Mouse (Mus musculus) thymus, postnatal 4 days (tissue): ENCODE results near the gene Adamts4.
"Not testable (repeated sequence)": the region's sequence is repeated elsewhere in the genome, so short reads cannot be mapped to it uniquely, and the experiment has no call there.

Experiments
- DNase-seq: peaks from one replicate; pipeline ENCODE4 v3.0.0; 2021

The Adamts4 gene

GRCm38 (mm10) chr1:171280250-171280915 is 30.2 kb downstream of the Adamts4 start:
- no peak for DNase-seq

DNA sequence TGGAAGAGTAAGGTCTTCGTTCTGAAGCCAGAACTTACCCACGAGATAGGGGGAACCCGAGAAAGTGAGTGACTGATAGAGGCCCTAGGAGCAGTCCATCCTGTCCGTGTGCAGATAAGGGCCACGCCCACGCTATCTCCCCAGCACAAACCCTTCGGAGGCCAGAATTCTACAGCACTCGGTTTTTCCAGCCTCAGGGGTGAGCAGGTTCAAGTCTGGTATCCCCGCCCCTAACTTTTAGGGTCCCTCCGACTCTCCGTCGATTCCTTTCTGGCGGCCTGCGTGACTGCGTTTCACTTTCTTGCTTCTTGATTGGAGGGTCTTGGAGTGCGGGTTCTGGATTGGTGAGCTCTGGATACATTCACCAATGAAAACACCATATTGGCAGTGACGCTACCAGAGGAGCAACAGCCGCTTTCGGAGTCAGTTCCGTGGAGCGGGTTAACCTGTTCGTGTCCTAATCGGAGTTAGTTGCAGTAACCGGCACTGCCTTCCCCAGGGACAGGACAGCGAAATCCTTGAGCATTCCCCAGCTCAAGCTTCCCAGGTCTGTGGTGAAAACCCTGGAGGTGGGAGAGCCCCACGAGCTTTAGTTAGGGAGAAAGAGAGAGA is 30.8 kb downstream of the Adamts4 start, which contains the start of gene Ppox:
Gene Ppox (minus strand): TSS at position 271 of the 612 bp plus-strand sequence.
- peak; percentile 81 for DNase-seq

GRCm38 (mm10) chr1:171281528-171281923 is 31.3 kb downstream of the Adamts4 start:
- DNase-seq: peak; percentile 89

GRCm38 (mm10) chr1:171282086-171282805 is 32.0 kb downstream of the Adamts4 start:
- DNase-seq: no peak

- no peak for DNase-seq
Observed at GRCm38 (mm10) chr1:171283188-171284160, 33.3 kb downstream of the Adamts4 start.

- DNase-seq: no peak
Observed at GRCm38 (mm10) chr1:171284491-171284890, 34.3 kb downstream of the Adamts4 start.

GRCm38 (mm10) chr1:171285096-171285892 is 35.1 kb downstream of the Adamts4 start:
- DNase-seq: no peak

DNA sequence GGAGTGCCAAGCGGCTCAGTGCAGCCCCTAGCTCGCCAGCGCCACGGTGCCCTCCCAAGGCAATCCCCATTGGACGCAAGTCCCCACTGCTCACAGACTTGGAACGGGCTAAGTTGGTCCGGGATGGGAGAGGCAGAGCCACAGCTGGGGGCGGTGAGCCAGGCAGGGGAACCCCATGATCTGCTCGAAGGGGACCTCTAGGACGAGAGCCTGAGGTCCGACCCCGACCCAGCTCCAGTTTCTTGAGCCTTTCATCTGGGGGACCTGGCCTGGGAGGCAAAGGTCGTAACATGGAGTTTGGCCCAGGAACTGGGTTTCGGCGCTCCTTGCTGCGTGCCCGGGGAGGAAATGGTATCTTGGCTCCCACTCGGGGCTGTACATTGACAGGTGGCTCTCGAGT is 36.3 kb downstream of the Adamts4 start:
- no peak for DNase-seq

- DNase-seq: peak; percentile 95
Observed at GRCm38 (mm10) chr1:171287136-171288081, 37.2 kb downstream of the Adamts4 start, which contains the start of gene Usp21. Gene Usp21 (minus strand): TSS chr1:171287991.

DNA sequence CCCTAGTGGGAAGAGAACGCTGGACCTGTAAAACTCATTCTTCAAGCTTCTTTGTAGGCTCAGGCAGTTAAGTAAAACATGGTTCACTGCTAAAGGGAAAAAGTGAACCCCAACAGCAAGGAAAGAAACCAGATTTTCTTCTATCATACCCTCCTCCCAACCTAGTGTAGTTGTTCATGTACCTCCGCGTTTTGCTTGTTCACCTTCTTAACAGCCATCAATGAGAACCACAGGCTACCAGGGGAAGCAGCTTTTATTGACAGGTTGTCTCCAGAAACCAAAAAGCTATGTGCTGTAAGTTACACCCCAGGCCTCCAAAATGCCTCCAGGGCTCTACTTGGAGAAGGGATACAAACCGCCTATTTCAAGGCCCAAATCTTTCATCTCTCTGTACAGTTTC is 38.1 kb downstream of the Adamts4 start:
- no peak for DNase-seq

DNA sequence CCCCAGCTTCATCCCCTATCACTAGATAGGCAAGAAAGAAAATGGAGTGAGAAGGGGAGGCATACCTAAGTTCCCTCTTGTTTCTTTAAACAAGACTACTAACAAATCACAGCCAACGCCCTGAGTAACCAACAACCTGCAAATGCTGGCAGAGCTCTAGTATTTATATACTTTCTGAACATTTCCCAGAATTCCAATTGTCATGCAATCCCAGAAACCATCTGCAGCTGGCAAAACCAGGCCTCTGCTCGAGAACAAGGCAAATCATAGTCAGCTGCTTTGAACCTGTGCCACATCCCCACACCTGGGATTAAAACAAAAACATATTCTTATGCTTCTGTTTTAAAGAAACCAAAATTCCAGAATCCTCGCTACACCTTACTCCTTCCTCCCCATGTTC is 43.1 kb downstream of the Adamts4 start:
- DNase-seq: no peak

GRCm38 (mm10) chr1:171293906-171294297 is 43.7 kb downstream of the Adamts4 start:
- no peak for DNase-seq

GRCm38 (mm10) chr1:171294298-171295062 is 44.3 kb downstream of the Adamts4 start, which contains the start of gene Ufc1:
Gene Ufc1 (minus strand): TSS chr1:171295024.
- peak; percentile 84 for DNase-seq

GRCm38 (mm10) chr1:171295063-171295402 is 44.8 kb downstream of the Adamts4 start:
- DNase-seq: no peak

DNA sequence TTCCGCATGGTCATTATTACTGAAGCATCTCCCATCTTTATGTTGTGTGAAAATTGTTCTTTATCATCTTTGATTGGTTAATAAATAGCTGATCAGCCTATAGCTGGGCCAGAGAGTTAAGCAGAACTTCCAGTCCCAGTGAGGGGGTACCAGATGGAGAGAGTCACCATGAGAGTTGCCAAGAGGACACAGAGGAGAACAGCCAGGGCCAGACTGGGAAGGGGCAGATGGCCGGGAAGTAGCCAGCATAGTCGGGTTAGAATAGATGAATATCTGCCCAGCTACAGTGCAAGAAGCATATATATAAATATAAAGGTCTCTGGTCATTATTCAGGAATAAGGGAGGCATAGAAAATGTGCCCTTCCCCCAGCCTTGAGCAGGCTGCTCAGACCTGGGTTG is 48.0 kb downstream of the Adamts4 start:
- DNase-seq: no peak

GRCm38 (mm10) chr1:171306157-171306556 is 55.9 kb downstream of the Adamts4 start:
- DNase-seq: not testable (repeated sequence)

- no peak for DNase-seq
Observed at GRCm38 (mm10) chr1:171309321-171309720, 59.1 kb downstream of the Adamts4 start.
